Mouse (Mus musculus) erythroid progenitor cell, adult 5-6 weeks (primary cell): Measurements from ENCODE around the gene Pdcl3. TPM values are rescaled to one million over a fixed set of nuclear protein-coding genes. Genes with fewer than 3 reads are reported as not detected.

Experiments used
- ATAC-seq: replicated peaks from 2 replicates; pipeline ENCODE4 v1.8.0; 2016; ENCODE audit warnings: moderate number of reproducible peaks, mild to moderate bottlenecking, moderate TSS enrichment, inconsistent platforms; ENCODE audit not compliant: poor library complexity, low FRiP score, severe bottlenecking
- total RNA-seq, 2 experiments: library from RNA; stranded (forward) in 1 of 2; stranded (reverse) in 1 of 2; fragments of 150-400 nt in 1 of 2; fragments of 186-747, 209-891 nt in 1 of 2; gene quantifications; 2 replicates each; pipeline versions ENCODE4 v1.2.3 to v1.2.4; 2015 to 2017; ENCODE audit warnings: low replicate concordance in 2 of 2

Gene Pdcl3
- total RNA-seq (2015; ENCODE audit: low replicate concordance) (4.3 and 11.3 TPM in 2 replicates), total RNA-seq (2017; ENCODE audit: low replicate concordance) (9.1 and 18.5 TPM in 2 replicates)

GRCm38 (mm10) chr1:38985308-38985707 lies at the start of gene Pdcl3:
Gene Pdcl3 (plus strand): TSS chr1:38985608.
- ATAC-seq, result no peak

- 0 out of 2 replicates have a peak, but pooled peaks have one; percentile 72 for ATAC-seq
Measured at GRCm38 (mm10) chr1:38936780-38937179, 48.6 kb upstream of the Pdcl3 start.

GRCm38 (mm10) chr1:38938849-38939248 lies 46.6 kb upstream of the Pdcl3 start, which contains the start of gene Nms:
Gene Nms (plus strand): TSS chr1:38939149.
- ATAC-seq, result no peak

GRCm38 (mm10) chr1:38939608-38940007 lies 45.8 kb upstream of the Pdcl3 start:
- ATAC-seq, result no peak

GRCm38 (mm10) chr1:38956457-38956856 lies 29.0 kb upstream of the Pdcl3 start:
- ATAC-seq, result no peak

- 0 out of 2 replicates have a peak, but pooled peaks have one; percentile 25 for ATAC-seq
Measured at GRCm38 (mm10) chr1:38969116-38969515, 16.3 kb upstream of the Pdcl3 start.

GRCm38 (mm10) chr1:38971712-38972111 lies 13.7 kb upstream of the Pdcl3 start:
- ATAC-seq, result no peak

- ATAC-seq, result no peak
Measured at GRCm38 (mm10) chr1:38972986-38973592, 12.3 kb upstream of the Pdcl3 start.

GRCm38 (mm10) chr1:38979953-38980352 lies 5.5 kb upstream of the Pdcl3 start:
- no peak for ATAC-seq

- ATAC-seq, result no peak
Measured at GRCm38 (mm10) chr1:38983870-38984269, 1.5 kb upstream of the Pdcl3 start.

GRCm38 (mm10) chr1:38987080-38987864 lies 1.9 kb downstream of the Pdcl3 start:
- peak; percentile 98 for ATAC-seq

- peak; percentile 91 for ATAC-seq
Measured at GRCm38 (mm10) chr1:38987865-38988211, 2.4 kb downstream of the Pdcl3 start.

GRCm38 (mm10) chr1:38988357-38988756 lies 2.9 kb downstream of the Pdcl3 start:
- no peak for ATAC-seq

- no peak for ATAC-seq
Measured at GRCm38 (mm10) chr1:38992365-38992764, 7.0 kb downstream of the Pdcl3 start.

- no peak for ATAC-seq
Measured at GRCm38 (mm10) chr1:39001106-39001505, 15.7 kb downstream of the Pdcl3 start.

- ATAC-seq, result no peak
Measured at GRCm38 (mm10) chr1:39005751-39006354, 20.4 kb downstream of the Pdcl3 start.

GRCm38 (mm10) chr1:39006830-39007829 lies 21.7 kb downstream of the Pdcl3 start:
- ATAC-seq, result no peak

- ATAC-seq, result no peak
Measured at GRCm38 (mm10) chr1:39010583-39011021, 25.2 kb downstream of the Pdcl3 start.

GRCm38 (mm10) chr1:39012576-39012975 lies 27.2 kb downstream of the Pdcl3 start:
- no peak for ATAC-seq
